Mouse (Mus musculus): ENCODE results near the gene Rtn2.

- TF ChIP-seq POLR2A (IDR thresholded peaks at IDR 0.05; ENCODE audit: low read depth, low read length) = no peak
- TF ChIP-seq CTCF (IDR thresholded peaks at IDR 0.05; ENCODE audit: extremely low read depth, insufficient read depth, insufficient read length, insufficient replicate concordance) = no peak
These were observed 27.0 kb downstream of the Rtn2 start for GRCm38 (mm10) chr7:19309278-19309883.
